Mouse (Mus musculus) induced T-regulatory cell, adult 2 months (primary cell): Measurements from ENCODE around the gene Ppp1ca.
A peak's percentile ranks its signal among the peaks of the same experiment; 100 is the strongest.

Experiments used
- DNase-seq: peaks from one replicate; pipeline ENCODE4 v3.0.0-alpha.2; 2012; ENCODE audit warnings: low read depth

The Ppp1ca gene

DNA sequence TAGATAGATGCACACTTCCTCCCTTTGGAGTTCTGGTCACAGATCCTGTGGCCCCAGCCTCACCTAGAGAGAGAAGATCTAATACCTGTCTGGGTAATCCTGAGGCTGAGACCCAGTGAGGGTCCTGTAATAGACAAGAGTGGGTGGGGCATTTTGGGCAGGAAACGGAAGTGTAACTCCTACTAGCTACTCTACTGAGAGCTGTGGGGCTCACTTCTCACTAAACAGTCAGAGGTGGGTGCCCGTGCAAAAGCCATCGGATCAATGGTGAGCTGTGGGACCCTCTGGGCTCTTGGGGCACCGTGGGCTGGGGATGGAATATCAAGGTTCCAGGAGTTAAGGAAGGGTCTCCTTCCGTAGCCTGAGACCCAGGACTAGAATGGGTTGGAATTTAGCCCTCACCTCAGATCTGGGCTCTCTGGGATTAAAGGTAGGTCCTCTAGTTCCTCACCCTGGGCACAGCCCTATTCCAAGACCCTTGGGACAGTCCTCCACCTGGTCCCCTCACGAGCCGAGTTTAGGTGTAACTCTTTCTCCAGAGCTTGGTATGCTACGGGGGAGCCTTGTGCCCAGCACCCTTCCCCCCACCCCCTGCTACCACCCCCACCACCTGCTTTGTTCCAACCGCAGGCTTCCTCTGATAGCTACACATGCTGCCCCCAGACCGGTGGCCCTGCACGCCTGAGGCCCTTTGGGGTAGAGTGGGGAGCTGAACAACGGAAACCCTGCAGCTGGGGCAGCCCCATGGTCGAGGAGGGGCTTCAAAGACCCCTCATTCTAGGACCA is 37.2 kb upstream of the Ppp1ca start:
- peak; percentile 79 for DNase-seq

DNA sequence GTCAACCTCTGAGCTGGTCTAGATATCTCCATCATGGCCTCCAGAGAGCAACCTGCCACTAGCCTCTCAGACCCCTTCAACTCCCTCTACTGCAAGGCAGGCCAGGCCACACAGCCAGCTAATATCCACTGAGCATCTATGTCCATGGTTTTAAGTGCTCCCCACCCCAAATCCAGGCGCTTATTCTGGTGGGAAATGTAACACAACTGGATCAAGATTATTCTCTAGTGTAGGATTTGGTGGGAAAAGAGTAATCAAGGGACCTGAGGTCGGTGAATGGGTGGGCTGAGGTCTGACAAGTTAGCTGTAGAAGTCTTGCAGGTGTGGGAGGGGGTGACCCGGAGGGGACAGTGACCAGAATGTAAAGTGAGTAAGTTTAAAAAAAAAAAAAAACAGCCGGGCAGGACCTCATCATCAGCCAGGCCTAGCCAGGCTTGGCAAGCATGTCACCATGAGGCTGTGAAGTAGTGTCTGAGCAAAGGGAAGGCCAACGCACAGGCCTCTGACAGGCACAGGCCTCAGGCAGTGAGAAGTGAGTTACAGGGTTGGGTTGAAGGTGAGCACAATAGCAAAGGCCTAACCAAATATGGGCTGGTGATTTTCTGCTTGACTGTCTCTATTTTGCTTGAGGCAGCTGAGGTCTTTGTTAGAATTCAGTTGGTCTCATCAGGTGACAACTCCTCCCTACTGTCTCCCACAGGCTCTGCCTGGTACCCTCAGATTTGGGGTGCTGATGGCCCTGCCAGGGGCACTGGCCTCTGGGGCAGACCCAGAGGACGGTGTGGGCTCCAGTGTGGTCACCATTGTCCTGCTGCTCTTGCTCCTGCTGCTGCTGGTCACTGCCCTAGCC is 36.4 kb upstream of the Ppp1ca start:
- peak; percentile 63 for DNase-seq

DNA sequence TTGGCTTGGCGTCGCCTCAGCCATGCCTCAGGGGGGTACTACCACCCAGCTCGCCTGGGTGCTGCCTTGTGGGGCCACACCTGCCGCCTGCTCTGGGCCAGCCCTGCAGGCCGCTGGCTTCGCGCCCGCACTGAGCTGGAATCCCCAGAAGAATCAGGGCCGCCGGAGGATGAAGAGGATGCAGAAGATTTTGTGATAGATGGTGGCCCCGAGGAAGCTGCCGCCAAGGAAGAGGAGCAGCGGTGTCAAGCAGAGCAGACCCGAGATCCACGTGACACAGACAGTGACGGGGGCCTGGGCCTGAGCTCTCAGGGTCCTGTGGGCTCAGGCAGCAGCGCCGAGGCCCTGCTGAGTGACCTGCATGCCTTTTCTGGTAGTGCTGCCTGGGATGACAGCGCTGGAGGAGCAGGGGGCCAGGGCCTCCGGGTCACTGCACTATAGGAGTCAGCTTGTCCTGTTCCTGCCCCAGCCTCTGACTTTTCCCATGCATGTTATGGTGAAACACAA is 35.7 kb upstream of the Ppp1ca start:
- peak; percentile 43 for DNase-seq

DNA sequence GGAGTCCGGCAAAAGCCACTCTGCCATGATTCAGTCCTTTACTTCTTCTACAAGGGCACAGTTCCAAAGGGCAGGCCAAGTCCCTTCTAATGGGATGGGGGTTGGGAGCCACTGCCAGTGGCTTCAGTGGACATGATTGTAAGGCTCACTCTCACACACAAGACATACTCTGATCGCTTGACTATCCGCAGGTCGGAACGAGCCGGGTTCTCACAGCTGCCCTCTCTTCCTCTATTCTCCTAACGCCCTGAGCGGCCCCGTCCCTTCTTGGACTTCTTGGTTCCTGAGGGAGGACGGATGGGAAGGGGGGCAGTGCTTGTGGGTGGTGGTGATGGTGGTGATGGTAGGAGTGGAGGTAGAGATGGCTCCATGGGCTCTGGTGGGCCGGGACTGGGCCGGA is 35.1 kb upstream of the Ppp1ca start:
- no peak for DNase-seq

DNA sequence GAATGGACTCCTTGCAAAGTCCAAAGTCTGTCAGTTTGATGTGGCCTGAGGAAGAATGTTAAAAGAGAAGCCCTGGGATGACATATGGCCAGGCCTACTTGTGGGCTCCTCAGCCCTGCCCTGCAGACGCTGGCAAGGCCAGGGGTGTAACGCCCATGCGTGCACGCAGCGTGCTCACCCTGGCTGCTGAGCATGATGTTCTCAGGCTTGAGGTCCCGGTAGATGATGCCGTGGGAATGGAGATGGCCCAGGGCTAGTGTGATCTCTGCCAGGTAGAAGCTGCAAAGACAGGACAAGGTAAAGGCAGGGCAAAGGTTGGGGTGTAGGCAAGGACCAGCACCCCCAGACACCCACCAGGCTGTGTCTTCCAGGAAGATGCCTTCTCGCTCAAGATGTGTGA is 32.8 kb upstream of the Ppp1ca start:
- DNase-seq, result no peak

DNA sequence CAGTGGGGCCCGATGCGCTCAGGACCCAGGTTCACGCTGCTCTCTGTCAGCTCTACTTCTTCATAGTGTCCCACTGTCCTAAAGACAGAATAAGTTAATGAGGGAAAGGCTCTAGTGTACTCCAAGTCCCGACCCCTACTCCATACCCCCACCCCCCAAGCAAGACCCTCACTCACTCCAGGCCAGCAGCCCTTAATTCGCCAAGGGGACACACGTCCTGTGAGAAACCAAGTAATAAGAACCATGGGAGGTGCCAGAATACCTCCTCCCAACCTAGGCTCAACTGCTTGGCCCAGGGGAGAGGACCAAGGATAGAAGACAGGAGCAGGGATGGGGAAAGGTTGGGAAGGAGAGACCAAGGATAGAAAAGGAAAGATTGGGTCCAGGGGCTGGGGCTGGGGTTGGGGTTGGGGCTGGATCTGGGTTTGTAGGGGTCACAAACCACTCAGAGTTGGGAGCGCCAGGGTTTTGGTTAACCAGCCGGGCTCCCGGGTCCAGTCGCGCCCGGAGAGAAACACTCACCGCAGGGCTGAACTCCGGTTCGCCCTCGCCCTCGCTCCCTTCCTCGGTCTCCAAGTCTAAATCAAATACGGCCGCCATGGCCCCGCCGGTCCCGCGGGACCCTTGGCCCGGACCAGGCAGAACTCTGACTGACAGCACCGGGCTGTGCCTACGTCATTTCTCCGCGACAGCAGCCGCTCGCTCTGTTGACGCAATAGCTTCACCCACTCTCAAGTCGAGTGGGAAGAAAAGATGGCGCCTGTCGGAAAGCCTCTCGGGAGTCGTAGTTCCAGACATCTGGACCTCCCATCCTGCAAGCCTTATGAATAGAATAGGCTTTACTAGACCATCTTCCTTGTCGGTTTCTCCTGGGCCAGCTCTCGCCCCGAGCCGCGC is 29.0 kb upstream of the Ppp1ca start, which contains the start of gene Rps6kb2:
TSS of gene Rps6kb2 (minus strand) at position 709 of the 897 bp plus-strand sequence.
- peak; percentile 96 for DNase-seq

DNA sequence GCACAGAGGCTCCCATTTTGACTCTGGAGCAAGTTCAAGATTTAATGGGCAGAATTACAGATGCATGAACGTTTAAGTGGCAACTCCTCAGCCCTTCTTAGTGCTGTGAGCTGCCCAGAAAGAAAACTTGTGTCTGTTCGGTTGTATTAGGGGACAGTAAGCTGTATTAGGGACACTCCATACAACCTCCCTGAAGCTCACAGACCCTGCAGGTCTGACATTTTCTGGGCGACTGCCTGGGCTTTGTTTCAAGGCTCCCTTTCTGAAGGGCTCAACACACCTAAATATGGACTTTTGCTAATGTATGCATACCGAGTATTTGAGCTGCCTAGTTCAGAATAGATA is 28.4 kb upstream of the Ppp1ca start:
- DNase-seq, result no peak

DNA sequence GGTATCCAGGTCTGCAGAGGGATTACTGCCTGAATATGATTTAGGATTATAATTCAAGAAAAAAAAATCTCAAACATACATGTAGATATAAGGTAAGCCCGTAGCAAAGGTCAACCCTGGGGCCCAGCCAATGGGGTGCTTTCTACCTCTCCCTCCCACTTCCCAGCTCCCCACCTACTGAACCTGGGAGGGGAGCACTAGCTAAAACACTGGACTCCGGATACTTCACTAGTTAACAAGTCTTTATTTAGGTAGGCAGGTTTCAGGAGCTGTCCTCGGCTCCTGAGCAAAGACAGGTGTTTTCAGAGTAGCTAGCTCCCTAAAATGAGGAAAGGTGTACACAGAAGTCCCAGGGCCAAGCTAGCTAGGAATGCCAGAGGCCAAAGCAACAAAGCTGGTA is 27.8 kb upstream of the Ppp1ca start:
- DNase-seq, result no peak

DNA sequence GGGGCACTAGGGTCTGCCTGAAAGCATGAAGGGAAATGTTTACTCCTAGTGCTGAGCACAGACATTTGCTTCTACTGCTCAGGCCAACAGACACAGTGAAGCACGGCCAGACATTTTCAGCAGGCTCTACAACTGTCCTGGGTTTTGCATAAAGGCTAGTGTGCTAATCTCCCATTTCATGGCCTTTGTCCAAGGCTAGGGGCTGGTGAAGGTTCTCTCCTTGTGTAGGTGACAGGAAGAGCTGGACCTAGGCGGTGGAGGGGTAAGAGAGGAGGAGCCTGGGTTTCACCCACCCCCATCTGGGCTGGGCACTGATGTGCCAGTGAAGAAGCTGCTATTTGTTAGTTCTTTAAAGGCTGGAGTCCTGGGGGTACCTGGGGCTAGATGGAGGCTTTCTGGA is 27.1 kb upstream of the Ppp1ca start:
- DNase-seq, result no peak

DNA sequence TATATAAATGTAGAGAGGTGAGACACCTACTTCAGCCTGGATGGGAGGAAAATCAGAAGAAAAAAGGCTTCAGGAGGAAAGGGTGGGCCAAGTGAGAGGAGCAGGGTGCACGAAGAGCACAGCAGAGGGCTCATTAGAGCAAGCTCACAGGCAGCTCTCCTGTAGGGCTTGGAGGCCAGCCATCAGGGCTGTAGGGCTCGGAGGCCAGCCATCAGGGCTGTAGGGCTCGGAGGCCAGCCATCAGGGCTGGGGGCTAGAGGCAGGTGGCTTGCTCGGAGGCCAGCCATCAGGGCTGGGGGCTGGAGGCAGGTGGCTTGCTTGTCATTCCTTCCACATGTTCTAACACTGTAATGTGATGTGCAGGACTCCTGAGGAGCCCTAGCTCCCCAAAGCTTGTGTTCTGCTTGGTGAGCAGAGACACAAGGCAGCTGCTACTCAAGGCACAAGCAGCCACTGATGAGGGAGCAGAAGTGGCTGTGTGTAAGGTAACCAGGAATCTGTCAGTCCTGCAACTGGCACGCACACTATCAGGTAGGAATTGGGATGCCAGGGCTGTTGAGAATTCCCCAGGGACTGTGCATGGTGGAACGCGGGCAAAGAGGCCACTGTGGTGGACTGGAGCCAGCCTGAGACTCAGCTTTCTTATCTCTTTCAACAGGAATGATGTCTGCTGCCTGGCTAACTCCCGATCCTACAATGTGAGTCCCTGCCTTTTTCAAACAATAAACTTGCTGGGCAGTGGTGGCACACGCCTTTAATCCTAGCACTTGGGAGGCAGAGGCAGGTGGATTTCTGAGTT is 25.0 kb upstream of the Ppp1ca start:
- no peak for DNase-seq

DNA sequence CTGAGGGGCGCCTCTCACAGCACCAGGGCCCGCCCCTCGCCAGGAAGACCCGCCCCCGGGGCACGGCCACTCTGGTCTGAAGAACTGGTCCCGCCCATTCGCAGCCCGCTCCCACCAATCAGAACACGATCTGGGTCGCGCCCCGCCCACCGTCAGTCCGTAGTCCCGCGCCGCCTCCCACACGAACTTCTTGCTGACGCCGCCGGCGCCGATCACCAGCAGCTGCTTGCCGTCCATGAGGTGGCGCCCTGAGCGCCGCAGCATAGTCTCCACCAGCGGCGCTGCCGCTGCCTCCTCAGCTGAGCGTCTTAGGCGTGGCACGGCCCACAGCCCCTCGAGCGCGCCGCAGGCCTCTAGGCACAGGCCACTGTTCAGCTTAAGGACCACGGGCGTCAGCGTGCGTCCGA is 22.5 kb upstream of the Ppp1ca start:
- peak; percentile 99 for DNase-seq

DNA sequence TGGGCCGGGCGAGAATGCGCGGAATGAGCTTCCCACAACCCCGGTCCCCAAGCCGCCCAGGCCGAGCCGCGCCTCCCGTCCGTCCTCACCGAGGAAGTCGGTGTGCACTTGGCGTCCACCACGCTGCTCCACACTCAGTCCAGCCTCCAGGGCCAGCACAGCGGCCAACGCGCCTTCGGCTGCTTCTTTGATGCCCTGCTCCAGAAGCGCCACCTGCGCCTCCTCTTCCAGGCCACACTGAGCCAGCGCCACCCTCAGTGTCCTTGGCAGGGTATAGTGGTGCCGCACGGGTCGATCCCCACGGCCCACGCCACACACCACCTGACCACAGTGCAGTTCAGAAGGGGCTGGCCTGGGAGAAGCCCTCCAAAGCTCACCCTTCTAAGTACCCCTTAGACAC is 22.1 kb upstream of the Ppp1ca start:
- no peak for DNase-seq

DNA sequence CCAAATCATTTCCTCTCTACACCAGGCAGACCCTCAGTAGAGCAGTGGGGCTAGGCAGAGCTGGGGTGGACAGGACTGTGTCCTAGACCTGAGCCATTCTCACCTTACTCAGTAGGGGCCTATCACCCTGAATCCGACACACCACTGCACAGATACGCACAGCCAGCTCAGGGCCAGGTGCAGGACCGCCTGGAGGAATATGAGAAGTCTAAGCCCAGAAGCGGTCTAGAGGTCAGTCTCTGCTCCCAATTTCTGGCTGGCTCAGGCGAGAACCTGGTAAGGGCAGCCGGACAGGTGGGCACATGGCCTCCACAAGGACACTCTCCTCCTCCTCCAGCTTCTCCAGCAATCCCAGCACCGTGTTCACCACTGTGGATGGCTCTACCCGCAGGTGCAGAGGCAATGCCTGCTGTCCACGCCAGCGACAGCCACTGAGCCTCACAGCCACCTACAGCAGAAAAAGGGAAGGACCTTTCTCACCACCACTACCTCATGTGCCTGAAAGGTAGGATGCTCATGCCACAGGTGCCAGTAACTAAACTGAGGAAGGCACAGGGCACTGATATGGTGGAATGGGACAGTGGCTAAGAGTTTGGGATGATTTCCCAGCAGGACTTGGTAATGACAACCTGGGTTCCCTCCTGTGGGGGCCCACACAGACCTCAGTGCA is 21.0 kb upstream of the Ppp1ca start:
- no peak for DNase-seq

DNA sequence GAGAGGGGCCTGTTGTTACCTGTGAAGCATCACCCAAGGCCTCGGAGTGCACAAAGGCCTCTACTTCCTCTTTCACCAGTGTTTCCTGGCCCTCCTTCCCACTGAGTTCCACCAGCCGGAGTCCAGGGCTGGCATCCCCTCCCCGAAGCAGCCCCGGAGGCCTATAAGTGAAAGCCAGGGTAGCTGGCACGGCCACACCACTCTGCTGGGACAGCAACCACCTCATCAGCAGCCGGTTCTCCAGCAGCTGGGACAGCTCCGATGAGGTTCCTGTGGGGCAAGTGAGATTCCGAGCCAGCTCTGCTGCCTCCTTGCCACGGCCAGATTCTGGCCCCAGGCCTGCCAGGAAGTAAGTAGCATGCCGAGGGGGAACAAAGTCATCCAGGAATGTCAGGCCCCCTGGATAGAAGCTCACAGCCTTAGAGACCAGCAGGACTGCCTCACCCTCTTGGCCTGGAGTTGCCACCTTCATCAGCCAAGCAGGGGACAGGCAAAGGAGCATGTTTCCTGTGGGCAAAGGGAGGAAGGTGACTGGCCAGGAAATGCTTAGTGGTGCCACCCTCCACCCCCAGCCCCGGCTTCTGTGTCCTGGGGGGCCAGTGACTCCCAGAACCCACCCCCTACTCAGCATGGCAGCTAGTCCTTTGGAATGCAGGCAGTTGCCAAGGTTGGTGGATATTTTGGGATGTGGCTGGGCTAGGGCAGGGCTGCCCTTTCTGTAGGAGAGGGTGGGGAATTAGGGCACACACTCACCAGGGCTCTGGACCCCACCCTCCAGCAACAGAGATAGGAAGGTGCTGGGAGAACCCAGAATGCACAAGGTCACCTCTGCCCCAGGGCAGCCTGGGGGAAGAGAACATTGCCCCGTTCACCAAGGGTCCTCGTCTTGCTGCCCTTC is 20.2 kb upstream of the Ppp1ca start:
- DNase-seq, result no peak

DNA sequence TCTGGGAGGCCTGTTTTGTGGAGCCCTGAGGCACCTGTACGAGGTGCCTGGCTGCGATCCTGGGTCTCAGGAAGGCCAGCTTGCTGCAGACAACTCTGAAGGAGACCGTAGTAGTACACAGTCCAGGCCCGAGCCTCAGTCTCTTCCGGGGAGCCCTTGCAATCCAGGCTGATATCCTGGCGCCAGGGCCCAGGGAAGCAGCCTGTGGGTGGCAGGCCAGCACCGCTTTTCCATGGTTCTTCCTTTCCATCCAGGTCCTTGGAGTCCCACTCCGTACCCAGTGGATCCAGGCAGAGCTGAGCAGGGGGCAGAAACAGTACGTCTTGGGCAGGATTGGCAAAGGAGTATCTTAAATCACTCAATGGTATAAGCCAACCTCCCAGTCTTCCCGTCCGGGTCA is 18.9 kb upstream of the Ppp1ca start:
- no peak for DNase-seq

DNA sequence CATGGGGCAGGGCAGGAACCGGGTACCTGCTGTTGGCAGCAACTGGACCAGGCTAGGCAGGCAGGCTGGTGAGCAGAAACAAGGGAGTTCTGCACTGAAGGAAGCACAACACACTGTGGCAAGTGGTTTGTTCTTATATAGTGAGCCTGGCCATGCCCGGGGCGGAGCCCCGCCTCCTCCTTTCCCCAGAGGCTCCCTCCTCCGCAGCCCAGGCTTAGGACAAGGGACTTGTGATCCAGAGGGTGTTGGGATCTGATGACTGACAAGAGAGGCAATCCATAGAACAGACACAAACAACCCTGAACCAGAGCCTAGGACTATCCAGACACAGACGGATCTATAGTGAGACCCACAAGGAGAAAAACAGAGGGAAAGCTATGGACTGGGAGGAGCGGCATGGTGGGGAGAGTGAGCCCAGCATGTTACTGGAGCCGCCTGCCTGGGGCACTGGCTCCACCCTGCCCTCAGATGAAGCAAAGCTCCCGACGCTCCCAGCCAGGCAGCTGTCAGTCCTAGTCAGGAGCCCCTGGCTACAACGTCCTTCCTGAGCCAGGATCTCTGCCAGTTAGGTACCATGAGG is 16.4 kb upstream of the Ppp1ca start, which contains the start of gene Carns1:
TSS of gene Carns1 (minus strand) at position 112 of the 580 bp plus-strand sequence.
- DNase-seq, result no peak

DNA sequence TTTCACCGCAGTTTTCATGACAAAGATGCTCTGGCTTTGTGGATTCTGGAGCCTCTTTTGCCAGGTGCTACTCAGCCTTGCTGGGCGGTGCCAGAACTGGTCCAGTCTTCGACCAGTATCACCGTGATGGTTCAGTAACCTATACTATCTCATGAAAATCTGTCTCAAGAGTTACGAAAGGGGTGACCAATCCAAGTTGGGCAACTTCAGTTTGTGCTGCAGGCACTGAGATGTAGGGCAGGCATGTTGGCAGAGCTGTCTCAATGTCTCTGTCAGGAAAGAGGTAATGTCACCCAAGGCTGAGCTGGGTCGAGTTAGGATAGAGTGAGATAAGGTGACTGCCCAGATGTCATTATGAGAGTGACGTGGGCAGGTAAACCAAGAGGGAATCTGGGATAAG is 11.5 kb upstream of the Ppp1ca start:
- no peak for DNase-seq

DNA sequence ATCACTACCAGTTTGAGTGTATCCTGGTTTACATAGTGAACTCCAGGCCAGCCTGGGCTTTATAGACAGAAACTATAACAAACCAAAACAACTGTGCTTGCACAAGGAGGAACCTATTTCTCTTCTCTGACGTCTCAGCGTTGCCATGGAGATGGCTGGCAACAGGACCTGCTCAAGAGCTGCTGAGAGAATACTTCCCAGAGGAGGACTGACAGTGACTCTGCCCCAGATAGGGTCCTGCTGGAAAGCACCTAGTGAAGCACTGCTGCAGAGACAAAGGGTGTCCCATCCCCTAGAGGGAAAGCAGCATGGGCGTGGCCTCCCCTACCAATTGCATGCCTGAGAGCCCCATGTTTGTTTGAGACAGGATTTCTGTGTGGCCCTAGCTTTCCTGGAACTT is 10.0 kb upstream of the Ppp1ca start:
- DNase-seq, result peak; percentile 87

DNA sequence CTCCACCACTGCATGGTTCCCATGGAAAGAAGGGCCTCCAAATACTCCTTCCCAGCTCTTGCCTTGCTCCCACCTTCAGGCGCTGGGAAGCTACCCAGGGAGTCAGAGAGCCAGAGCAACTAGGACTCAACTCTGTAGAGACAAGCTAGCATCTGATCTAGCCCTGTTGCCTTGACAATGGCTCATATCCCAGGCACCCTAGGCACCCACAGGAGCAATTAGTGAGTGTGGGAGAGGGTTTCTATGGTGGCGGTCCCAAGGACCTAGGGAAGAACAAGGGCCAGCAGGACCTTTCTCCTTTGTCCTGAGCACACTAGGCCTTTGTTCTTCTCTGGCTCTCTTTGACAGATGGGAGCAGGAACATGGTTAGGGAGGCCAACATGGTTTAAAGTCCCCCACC is 8.2 kb upstream of the Ppp1ca start:
- DNase-seq, result no peak
